Mouse (Mus musculus) adrenal gland, adult (tissue): ENCODE data around the gene Jrkl.

Experiments used
- DNase-seq, 2 experiments: peaks; one replicate each; pipeline ENCODE4 v3.0.0; 2022 to 2023; ENCODE audit warnings: low spot score in 1 of 2; ENCODE audit not compliant: inconsistent age in 2 of 2

The Jrkl gene

DNA sequence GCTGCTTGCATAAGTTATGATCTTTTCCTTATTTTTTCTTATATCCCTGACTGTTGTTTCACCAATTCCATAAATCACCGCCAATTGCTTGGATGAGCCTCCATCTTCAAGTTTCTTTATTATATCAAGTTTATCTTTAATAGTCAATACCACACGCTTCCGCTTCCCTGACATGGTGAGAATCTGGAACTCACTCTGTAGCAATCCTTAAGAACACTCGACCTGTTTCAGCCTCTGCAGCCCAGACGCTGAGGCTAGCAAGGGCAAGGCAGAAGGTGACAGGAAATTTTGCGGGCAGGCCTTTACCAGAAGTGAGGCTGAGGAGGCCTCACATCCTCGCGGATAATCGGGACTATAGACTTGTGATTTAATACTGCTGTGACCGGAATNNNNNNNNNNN is at the start of gene Jrkl:
TSS of gene Jrkl (minus strand) at position 349 of the 400 bp plus-strand sequence.
- DNase-seq = peak; percentile 48 to 80

DNA sequence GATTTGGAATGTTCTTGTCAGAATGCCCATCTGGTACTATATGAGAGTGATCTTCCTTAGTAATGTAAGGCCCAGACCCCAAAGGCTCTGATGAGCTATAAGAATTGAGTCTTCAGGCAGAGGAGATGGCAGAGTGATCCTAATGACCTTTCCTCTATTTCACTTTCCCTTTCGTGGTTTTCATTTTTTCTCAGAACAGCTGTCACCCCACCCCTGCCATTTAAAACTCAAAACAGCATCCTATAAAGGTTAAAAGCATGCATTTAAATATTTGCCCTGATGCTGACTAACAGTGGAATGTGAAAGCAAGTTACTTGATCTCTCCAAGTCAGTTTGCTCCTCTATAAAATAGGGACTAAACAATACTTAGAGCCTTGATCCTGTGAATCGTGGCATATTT is 41.9 kb upstream of the Jrkl start:
- DNase-seq = no peak

DNA sequence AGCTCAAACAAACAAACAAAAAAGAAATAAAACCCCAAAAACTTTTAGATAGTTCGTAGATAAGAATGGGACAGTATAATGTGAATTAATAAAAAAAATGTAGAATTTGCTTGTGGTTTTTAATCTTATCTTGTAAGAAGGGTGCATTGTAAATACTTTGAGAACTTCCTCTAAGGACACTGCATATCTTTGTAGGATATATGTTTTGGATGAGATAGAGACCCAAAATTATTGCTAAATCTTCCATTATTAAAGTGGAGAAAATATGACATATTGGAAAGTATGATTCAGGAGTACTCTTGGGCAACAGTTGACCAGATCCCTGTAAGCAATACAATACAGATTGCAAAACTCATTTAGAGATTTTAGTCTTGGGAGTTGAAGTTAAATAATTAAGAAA is 27.6 kb upstream of the Jrkl start:
- no peak for DNase-seq

DNA sequence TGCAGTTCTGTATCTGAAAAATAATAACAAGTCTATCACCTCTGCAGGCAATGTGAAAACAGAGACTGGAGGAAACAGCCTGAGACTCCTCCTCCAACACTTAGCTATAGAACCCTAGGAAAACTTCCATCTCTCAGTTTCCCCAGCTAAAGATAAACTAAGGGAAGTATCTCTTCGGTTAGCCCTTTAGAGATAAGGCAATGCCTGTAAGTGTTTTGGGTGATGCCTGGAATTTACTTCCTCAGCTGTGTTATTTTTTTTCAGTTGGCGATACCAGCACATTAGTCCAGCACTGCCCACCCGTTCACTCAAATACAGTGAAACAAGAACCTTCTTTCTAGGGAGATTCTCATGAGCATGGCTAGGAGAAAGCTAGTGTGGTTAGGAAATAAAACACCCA is 15.4 kb upstream of the Jrkl start:
- no peak for DNase-seq

DNA sequence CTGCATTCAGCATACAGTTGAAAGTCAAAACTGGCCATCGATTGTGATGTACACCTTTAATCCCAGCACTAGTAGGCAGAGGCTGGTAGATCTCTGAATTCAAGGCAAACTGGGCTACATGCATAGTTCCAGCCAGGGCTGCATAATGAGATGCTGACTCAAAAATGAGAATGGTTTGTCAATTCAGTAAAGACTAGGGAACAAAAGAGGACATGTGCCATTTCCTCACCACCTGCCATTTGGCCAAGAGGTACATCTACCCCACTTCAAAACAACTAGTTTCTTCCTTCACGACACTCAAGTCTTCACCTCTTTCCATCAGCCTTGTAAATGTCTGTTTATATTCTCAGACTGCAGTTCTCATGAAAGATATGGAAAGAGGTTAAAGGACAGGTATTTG is 12.5 kb upstream of the Jrkl start:
- DNase-seq = no peak

DNA sequence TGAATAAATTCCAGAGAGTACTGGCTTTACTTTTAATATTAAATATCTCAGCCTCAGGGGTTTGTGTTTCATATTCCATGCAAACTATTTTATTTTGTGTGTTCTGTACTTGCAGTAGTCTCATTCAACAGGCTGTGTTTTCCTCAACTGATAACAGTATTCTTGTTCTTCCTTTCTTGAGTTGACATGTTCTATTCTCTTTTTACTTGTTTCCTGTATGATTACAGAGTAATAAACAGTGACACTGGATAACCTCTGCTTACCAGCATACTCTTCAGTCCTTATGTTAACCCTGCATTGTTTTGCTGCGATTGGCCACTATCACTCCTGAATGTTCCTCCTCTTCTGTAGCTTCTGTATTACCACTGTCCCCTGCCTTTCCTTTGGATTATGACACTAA is 11.1 kb upstream of the Jrkl start:
- DNase-seq = no peak

DNA sequence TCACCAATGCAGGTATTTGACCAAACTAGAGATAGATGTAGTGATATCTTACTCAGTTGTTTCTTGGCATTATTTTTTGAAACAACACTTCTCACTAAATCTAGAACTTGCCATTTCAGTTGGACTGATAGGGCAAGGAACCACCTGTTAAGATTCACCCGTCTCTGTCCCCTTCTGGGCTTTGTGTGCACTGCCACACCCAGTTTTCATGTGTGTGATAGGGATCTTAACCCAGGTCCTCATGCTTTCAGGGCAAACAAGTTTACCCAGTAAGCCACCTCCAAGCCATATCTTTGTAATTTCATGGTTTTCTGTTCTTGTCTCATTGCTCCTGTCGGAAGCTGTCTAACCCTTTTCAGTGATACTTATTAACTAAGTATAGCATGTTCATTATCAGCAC is 5.6 kb upstream of the Jrkl start:
- DNase-seq = no peak

DNA sequence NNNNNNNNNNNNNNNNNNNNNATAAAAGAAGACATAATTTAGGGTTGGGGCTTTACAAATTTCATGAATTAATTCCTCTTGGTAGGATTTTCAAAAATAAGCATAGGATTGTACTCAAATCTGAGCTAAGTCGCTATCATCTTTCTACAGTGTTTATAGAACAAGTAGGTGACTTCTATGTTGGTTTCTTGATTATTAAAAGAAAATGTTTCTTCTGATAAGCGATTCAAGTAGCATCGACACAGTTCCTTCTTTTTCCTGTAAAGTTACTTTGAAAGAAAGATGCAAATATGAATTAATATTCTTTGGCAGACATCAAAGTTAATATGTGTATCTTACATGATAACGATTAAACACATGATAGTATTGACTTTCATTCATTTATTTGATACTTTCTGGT is 2.5 kb upstream of the Jrkl start:
- DNase-seq = no peak

DNA sequence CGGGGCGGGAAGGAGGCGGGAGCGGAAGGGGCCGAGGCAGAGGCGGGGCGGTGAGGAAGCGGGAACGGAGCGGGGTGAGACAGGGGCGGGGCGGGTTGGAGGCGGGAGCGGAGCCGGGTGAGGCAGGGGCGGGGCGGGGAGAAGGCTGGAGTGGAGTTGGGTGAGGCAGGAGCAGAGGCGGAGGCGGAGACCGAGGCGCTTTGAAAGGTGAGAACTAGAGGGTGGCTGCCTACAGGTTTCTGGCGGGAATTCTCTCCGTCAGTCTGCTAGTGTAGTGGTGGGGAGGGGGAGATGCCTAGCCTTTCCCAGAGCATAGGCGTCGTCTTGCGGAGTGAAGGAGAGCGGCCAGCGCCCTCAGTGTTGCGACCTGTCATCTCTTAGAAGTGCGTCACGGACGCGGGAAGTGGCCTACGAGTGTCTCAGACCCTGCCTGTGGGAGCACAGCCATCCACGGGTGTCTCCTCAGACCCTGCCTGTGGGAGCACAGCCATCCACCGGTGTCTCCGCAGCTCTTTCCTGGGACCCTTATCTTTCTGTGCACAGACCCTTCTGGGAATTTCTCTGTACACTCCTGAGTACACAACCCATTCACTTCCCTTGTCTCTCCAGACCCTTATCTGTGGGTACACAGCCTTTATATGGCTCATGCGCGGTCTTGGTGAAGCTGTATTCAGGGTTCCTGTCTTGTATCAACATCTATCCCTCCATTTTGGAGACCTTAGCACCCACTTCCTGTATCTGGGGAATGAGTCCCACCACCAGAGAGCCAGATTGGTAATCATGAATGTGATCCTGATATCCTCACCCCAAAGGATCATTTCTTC is 1.4 kb upstream of the Jrkl start, which contains the start of gene Ccdc82:
TSS of gene Ccdc82 (plus strand) at position 141 of the 824 bp plus-strand sequence.
- DNase-seq = peak; percentile 93 to 96

DNA sequence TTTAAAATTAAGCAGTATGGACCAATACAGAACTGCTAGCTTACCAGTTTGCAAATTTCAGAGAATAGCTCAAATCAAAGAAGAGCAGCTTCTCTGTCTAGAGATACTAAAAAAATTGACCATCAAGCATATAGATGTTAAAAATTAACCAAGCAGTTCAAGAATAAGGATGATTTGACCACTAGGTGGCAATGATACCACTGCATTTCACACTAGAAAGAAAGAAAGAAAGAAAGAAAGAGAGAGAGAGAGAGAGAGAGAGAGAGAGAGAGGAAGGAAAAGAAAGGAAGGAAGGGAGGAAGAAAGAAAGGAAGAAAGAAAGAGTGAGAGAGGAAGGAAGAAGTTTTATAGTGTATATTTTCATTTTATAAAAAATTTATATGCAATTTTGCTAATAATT is 3.3 kb downstream of the Jrkl start:
- DNase-seq = peak in 1 of 2 experiments; percentile 37

DNA sequence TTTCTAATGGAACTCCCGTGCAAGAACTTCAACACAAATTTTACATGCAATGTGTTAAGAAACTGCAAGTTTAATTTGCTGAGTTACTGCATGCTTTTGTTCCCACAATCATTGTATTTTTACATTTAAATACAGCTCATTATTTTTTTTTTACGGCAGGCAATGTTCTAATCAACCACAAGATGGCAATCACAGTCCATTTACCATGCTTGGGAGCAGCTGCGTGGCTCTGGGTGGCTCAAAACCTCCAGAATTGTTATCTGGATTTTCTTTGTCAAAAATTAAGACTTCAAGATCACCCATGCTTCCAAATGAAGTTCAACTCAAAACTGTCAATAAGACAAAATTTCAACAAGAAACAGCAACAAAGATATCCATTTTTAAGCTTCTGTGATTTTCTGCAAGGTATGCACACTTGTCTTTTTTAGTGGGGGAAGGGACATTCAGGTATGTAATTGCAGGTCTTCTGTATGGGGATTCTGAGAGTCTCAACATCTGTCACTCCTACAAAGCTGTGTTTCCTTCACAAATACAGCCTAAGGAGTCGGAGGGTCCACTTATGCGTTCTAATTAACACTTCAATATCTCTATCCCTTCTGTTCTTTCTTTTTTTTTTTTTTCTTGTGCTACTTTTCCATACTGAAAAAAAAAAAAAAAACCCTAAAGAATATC is 13.9 kb downstream of the Jrkl start:
- peak in 1 of 2 experiments; percentile 74 for DNase-seq

DNA sequence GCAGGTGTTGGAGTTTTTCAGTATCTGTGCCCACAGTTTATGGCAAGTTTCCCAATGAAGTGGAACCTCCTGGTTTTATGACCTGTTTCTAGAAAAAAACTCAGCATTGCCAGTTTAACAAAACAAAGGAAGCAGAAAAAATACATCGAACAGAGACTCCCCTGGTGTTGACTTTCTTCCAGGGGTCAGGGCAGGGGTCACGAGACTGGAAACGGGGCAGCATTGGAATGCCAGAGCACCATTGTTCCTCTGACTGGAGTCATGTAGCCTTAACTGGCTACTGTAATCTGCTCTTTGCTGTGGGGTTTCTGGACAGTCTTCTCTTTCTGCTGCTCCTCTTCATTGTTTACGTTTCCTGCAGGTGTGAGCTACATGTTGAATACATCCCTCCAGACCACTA is 15.1 kb downstream of the Jrkl start:
- no peak for DNase-seq

DNA sequence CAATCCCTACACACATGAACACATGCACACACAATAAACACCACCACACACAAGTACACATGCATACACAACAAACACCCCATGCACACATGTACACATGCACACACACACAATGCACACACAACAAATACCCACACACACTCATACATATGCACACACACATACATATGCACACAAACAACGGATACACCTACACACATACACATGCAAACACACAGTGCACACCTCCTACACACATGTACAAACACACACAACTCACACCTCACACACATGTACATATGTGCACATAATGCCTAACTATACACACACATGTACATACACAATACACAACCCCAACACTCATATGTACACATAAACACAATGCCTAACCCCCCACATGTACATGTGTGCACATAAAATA is 19.8 kb downstream of the Jrkl start:
- no peak for DNase-seq

DNA sequence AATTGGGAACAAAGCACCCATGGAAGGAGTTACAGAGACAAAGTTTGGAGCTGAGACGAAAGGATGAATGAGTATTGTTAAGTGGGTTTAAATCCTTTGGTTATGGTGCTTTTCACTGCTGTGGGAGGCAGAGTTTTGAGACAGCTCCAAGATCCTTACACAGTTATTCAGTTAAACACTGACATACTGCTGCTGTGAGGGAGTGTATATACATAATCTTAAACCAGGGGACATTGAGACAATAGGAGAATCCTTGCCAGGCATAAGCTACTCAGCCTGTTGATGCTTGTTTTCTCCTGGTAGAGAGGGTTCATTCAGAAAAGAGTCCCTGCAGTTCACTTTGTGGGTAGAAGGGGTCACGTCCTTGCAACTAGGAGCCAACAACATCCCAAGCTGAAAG is 39.3 kb downstream of the Jrkl start:
- no peak for DNase-seq

DNA sequence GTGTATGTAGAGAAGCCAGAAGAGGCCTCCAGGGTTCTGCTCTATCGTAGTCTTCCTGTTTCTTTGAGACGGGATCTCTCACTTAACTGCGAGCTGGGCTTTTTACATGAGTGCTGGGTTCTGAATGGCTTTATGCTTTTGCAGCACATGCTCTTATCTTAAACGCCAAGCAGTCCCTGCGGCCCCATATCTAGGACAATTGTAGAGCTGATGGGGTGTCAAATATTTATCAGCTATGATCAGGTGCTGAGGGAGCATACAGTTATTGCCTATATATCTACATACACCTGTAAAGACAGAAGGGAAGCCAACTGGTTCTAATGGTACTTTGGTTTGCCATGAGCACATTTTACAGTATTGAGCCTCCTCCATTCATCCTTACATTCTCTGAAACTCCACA is 41.9 kb downstream of the Jrkl start:
- DNase-seq = no peak

DNA sequence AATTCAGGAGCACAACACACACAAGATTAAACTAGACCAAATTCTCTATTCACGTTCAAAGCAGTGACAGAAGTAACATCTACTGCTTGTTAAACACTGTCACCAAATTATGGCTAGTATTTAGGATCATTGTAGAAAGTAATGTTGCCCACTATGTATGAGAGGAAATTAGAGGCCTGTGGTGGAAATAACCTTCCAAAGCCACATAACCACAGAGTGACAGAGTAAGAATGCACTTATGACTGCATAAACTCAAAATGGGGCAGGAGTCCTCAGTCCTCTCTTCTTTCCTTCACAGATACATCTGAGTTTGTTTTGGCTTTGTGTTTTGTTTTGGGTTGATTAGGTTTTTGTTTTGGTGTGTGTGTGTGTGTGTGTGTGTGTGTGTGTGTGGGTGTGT is 42.5 kb downstream of the Jrkl start:
- DNase-seq = no peak

DNA sequence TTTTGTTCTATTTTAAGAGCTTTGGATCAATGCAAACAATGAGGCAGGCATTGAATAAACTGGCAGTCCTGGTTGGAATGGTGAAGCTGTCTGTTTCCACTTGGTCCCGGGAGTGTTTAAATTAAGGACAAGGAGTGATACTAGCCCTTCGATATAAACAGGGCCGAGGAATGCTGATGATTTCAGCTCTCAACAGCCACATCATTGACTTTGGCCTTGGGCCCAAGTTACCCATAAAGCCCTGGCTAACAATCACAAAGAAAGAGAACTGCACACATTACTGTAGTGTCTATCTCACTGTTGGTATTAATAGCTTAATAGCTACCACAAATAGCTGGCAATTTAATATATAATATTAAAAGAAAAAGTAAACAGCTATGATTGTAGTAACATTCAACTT is 45.5 kb downstream of the Jrkl start:
- DNase-seq = no peak

DNA sequence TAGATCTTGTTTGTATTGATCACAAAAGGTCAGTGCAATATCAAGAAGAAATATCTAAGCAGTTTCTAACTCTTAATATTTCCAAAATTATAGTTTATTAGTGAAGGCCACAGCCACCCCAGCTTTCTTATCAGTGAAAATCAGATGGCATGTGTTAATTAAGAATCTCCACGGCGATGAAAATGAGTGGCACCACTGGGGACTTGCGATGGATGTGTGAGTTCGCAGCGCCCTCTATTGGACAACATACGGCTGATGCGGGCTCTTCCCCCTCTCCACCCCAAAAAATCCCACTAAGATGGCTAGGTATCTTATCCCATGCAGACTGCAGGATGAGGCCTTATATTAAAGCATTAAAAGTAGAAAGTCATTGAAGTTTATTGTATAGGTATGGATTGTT is 49.9 kb downstream of the Jrkl start:
- peak in 1 of 2 experiments; percentile 54 for DNase-seq

DNA sequence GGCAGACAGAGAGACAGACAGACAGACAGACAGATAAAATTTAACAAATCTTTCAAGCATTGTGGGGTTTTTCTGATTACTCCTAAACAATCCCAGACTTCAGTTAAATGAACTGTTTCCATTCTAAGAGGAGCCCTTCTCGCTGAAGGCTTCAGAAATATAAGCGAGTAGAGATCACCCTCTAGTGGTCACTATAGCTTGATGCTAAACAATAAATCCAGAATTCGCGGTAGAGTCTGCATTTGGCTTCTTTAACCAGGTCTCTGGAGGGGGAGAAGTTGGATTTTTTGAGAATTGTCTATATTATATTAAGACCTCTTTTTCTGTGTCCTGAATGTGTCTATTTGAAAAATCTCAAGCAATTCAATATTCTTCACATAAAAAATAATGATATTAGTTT is 50.4 kb downstream of the Jrkl start:
- peak in 1 of 2 experiments; percentile 56 for DNase-seq

DNA sequence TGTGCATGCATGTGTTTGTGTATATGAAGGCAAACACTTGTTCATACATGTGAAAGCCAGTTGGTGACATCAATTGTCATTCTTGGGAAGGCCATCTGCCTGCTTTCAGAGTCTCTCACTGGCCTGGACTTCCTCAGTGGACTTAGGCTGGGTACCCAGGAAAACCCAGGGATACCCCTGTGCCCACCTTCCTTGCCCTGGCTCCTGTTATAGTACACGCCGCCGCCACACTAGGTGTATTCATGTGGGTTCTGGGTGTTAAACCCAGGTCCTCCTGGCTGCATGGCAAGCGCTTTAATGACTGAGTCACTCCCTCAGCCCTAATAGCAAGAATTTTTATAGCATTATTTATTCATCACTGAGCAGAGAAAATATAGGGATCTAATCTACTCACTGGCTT is 51.0 kb downstream of the Jrkl start:
- no peak for DNase-seq
